21 mouse cellular contexts compared by ENCODE assay signal in the genomic region with DNA sequence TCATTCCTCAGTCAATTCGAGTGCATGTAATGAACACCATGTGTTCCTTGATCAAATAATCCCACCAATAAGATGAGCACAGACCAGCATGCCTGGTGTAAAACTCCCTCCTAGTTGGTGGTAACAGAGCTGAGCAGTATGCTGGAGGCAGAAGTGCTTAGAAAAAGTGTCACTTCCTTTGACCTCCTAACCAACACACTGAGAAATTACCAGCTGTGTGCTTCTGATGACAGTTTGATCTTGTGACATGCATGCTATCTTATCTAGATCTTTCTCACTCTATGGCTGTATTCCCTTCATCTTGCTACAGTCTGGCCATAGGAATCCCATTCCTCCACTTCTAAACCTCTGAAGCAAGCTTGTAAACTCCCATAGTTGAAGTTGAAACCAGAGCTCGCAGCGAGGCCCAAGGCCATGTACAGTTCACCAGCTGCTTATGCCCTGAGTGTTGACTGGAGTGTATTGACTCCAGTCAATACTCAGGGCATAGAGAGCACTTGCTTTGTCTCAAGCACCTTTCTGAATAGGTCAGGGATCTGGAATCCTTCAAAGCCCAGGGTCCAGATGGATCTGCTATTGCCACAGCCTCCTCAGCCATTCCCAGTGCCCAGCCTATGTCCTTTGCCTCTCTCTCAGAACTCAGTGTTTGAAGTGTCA.
DNase-seq lines count a peak whose midpoint lies in the region; ATAC-seq and TF ChIP-seq lines count a peak whose summit lies in the region.
"Had no signal": no experiment of that assay in that cellular context is flagged by ENCODE, and none has a peak within 500 bp of the region (broad histone marks: within the 10 kb centered on the region; RNA-seq: fewer than 3 reads in every experiment).

No protein-coding gene starts in this region.

- H3K4me1 ChIP-seq in lung, postnatal 0 days (ENCODE audit: insufficient read depth, low read depth, low read length): 0 out of 2 replicates have a peak, but pooled peaks cover 4% of the 10 kb centered on the region
- H3K4me1 ChIP-seq: forebrain, embryonic 12.5 days; heart, embryonic 15.5 days; hindbrain, embryonic 10.5 days had no signal

- no peaks in the 10 kb centered on the region for H3K27me3 ChIP-seq in lung, postnatal 0 days (replicated peaks; ENCODE audit: insufficient read depth, low read length)
- H3K27me3 ChIP-seq: embryonic facial prominence, embryonic 13.5 days; forebrain, embryonic 12.5 days; heart, embryonic 15.5 days had no signal

- H3K4me2 ChIP-seq in lung, postnatal 0 days (replicated peaks; ENCODE audit: low read depth, low read length): no peak overlapping the region
- H3K4me2 ChIP-seq: embryonic facial prominence, embryonic 13.5 days; forebrain, embryonic 12.5 days; heart, embryonic 11.5 days; heart, embryonic 15.5 days; hindbrain, embryonic 14.5 days had no signal

- peak; percentile 94 for ATAC-seq in lung, postnatal 0 days
- ATAC-seq: forebrain, embryonic 16.5 days had no signal

- H3K9me3 ChIP-seq in lung, postnatal 0 days (ENCODE audit: low read length): no peaks in the 10 kb centered on the region
- H3K9me3 ChIP-seq: embryonic facial prominence, embryonic 13.5 days; forebrain, embryonic 12.5 days; heart, embryonic 15.5 days; hindbrain, embryonic 10.5 days had no signal

- no peak overlapping the region for H3K4me3 ChIP-seq in lung, postnatal 0 days (ENCODE audit: low read depth, low read length)
- H3K4me3 ChIP-seq: embryonic facial prominence, embryonic 13.5 days; forebrain, embryonic 12.5 days; heart, adult 2 months; heart, embryonic 15.5 days; hindbrain, embryonic 10.5 days had no signal

- WGBS in lung, postnatal 0 days: 45% methylated on average over 3 of the region's 3 CpGs

- TF ChIP-seq CTCF in lung, postnatal 0 days (IDR thresholded peaks at IDR 0.05): no peak

- H3K36me3 ChIP-seq in lung, postnatal 0 days (ENCODE audit: insufficient read depth, low read length): no peaks in the 10 kb centered on the region
- H3K36me3 ChIP-seq: embryonic facial prominence, embryonic 13.5 days; forebrain, embryonic 12.5 days; heart, embryonic 15.5 days; hindbrain, embryonic 10.5 days had no signal

- peak; percentile 60; the same call in 1 of the 2 replicates for TF ChIP-seq EP300 in lung, postnatal 0 days (IDR thresholded peaks at IDR 0.05)

- H3K9ac ChIP-seq in lung, postnatal 0 days (replicated peaks; ENCODE audit: low read depth): no peak overlapping the region
- H3K9ac ChIP-seq: embryonic facial prominence, embryonic 13.5 days; forebrain, embryonic 12.5 days; heart, embryonic 15.5 days; hindbrain, embryonic 14.5 days had no signal

- H3K27ac ChIP-seq in lung, postnatal 0 days (ENCODE audit: low read length): no peak overlapping the region
- H3K27ac ChIP-seq: embryonic facial prominence, embryonic 13.5 days; forebrain, embryonic 12.5 days; heart, adult 2 months; heart, embryonic 15.5 days; hindbrain, embryonic 10.5 days; hindbrain, embryonic 14.5 days had no signal

- peak; percentile 6 for DNase-seq in embryo, embryonic 10.5 days (ENCODE audit: low spot score)
- DNase-seq in embryo, embryonic 9.5 days (ENCODE audit: extremely low spot score): no peak
- peak; percentile 73 for DNase-seq in lung, postnatal 0 days (ENCODE audit: low spot score)
- no peak for DNase-seq in lung, postnatal 14 days
- peak; percentile 20 for DNase-seq in thymus, postnatal 4 days
- DNase-seq in thymus, postnatal 36 days: no peak
- no peak for DNase-seq in left cerebral cortex, adult 11 months (ENCODE audit: low spot score)
- DNase-seq in yolk sac, embryonic 10.5 days (ENCODE audit: low spot score): no peak
- DNase-seq: adrenal gland, postnatal 10 days; cerebellum, adult 11-12 months; cerebellum, adult 9-10 months; cerebellum, postnatal 25 days; gastrocnemius, postnatal 10 days; heart, adult 2 months had no signal

Comparison
In these comparisons a context has a peak if more than half of its experiments do, and no peak if none do; other contexts are left out.
1. DNase-seq: peak in embryo, embryonic 10.5 days (single experiment), lung, postnatal 0 days (single experiment) and thymus, postnatal 4 days (single experiment); none in embryo, embryonic 9.5 days (single experiment), lung, postnatal 14 days (single experiment), thymus, postnatal 36 days (0 of 2), left cerebral cortex, adult 11 months (single experiment) and yolk sac, embryonic 10.5 days (single experiment).